Mouse (Mus musculus): Measurements from ENCODE around the gene Vmn1r188.
"Not testable (repeated sequence)": the region's sequence is repeated elsewhere in the genome, so short reads cannot be mapped to it uniquely, and the experiment has no call there.

Gene Vmn1r188

DNA sequence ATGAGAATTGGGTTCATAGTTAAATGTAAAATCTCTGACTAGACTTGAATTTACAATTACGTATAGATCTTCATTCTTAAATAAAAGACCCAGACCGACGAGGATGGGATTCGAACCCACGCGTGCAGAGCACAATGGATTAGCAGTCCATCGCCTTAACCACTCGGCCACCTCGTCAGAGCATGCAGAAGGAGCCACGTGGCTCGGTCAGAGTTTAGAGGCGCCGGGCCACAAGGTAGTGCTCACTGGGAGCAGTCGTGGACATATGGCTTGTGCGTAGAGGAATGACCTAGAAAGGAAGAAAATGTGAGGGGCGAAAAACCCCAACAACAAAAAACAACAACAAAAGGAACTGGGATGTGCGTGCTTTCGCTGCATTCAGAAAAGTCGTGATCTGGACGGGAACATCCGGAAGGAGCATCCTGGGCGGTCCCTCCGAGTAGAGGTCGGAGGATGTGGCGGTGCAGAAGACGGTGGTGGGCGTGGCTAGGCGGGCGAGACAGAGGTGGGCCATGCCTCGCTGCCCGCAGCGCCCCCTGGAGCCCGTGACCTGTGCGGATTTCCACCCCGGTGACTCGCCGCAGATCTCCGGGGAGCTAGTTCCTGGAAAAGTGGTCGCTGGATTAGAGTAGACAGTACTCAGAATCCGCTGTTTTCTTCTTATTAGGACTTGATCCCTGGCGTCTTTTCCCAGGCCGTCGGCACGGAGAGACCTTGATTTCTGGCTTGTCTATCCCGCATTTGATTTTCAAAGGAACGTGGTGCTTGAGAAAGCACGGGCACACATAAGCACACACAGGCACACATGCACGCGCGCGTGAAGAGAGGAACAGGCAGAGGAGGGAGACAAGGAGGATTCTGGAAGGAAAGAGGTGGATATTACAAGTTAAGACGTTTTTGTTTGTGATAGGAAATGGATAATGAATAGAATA is 33.4 kb upstream of the Vmn1r188 start:
- DNase-seq, result peak; percentile 96

DNA sequence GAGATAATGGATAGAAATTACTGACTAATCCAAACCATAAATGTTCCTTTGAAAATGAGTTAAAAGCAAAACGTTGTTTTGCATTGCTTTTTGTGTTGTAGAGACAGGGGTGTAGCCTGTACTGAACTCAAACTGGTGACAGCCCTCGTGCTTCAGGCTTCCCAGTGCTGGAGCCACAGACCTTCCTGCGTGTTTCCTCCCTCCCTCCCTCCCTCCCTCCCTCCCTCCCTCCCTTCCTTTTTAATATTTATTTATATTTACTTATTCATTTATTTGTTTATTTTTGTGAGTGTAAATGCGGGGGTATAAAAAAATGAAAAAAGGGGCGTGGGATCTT is 32.7 kb upstream of the Vmn1r188 start:
- DNase-seq, result no peak

DNA sequence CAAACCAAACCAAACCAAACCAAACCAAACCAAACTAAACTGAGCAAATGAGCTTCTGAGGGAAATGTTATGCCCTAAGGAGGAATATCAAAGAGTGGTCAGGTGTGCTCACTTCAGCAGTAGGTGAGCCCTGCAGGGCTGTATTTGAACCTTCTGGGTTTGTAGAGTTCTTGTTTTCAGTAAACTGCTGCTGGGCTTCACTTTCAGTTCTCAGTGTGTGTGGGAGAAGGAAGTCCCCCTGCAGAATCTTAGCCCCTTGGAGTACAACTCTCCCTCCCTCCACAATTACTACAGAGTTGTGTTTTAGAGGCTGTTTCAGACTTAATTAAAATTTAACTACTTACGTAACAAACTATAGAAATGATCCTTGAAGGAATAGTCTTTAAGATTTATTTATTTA is 30.5 kb upstream of the Vmn1r188 start:
- no peak for DNase-seq

- DNase-seq, result no peak
These were observed 22.8 kb upstream of the Vmn1r188 start for GRCm38 (mm10) chr13:22061422-22061821.

- DNase-seq, result no peak
These were observed 20.8 kb upstream of the Vmn1r188 start for GRCm38 (mm10) chr13:22063468-22063867.

- not testable (repeated sequence) for DNase-seq
These were observed 21.5 kb downstream of the Vmn1r188 start, which contains the start of gene Vmn1r189 for GRCm38 (mm10) chr13:22105724-22106123. Vmn1r189 (minus strand) TSS chr13:22105824.

DNA sequence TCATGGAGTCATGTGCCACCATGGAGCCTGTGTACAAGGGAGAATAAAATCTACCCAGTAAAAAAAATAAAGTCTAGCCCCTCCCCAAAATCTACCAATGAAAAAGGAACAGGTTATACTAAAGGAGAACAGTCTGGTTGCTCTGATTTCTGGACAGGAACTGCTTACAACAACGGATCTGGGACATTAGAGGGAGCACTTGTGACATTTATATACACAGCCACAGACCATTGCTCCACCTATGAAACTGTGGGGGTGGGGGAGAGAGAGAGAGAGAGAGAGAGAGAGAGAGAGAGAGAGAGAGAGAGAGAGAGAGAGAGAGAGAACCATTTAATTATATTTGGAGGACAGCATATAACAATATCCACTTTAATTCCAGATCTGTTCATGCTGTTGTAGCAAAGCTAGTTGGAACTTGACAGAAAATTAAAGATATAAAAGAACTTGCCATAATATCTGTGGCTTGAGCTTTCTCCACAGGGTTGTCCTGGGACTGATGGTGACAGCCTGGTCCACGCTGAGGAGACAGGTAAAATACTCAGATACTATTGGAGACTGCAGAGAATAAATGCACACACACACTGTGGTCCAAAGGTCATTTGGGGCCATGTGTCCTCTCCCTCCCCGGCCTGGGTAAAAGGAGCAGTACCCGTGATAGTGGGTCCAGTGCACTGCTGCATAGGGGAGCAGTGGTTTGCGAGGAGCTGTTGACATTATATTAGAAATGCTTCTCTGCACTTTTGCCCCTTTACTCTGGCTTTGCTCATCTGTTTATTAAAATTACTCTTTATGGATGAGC is 52.5 kb downstream of the Vmn1r188 start:
- peak; percentile 2 for DNase-seq
